Mouse (Mus musculus) adrenal gland, adult 18-20 months (tissue): Measurements from ENCODE around the gene Mrpl58. TPM values are rescaled to one million over a fixed set of nuclear protein-coding genes. Genes with fewer than 3 reads are reported as not detected.
A peak's percentile ranks its signal among the peaks of the same experiment; 100 is the strongest.
"Not testable (repeated sequence)": the region's sequence is repeated elsewhere in the genome, so short reads cannot be mapped to it uniquely, and the experiment has no call there.

Source experiments
- DNase-seq, 2 experiments: peaks; one replicate each; pipeline ENCODE4 v3.0.0; 2021 to 2022; ENCODE audit warnings: low spot score in 2 of 2
- total RNA-seq, 2 experiments: library from RNA; stranded (reverse); gene quantifications; 1 replicate in 1 of 2; 2 replicates in 1 of 2; pipeline ENCODE4 v1.2.3; 2021

Gene Mrpl58
- total RNA-seq, 2 experiments from 2014 or later: 133 to 137 TPM

DNA sequence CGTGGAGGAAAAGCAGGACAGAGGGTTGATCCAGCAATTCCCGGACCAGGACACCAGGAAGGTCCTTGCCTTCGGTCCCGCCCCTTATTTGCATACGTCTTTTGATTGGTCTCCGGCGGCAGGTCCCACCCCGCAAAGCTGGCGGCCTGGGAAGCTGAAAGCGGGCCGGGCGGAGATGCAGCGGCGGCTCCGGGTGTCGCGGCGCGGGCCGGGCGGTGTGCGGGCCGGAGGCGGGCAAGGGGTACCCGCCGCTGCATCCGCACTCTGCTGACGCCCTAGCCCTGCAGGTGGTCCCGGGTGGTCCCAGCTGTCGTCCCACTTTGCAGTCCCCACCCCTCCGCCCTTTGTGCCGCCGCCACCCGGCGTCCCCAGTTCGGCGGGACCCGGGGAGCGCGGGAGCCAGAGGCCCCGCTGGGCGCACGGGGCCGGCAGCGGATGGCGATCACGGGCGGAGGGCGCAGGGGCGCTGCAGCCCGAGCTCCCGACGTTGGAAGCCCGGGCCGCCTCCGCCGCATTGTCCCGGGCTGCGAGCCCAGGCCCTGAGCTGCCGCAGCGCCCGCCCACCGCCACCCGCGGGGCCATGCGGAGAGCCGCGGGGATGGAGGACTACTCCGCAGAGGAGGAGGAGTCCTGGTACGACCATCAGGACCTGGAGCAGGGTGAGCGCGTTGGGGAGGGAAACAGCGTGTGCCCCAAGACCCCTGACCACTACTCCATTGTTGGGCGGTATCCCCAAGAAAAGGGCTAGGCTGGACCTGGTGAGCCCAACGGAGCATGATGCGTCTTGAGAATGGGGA is 21.6 kb upstream of the Mrpl58 start, which contains the start of gene Cdr2l:
TSS of gene Cdr2l (plus strand) at position 174 of the 797 bp plus-strand sequence.
- DNase-seq: peak; percentile 90 to 96

DNA sequence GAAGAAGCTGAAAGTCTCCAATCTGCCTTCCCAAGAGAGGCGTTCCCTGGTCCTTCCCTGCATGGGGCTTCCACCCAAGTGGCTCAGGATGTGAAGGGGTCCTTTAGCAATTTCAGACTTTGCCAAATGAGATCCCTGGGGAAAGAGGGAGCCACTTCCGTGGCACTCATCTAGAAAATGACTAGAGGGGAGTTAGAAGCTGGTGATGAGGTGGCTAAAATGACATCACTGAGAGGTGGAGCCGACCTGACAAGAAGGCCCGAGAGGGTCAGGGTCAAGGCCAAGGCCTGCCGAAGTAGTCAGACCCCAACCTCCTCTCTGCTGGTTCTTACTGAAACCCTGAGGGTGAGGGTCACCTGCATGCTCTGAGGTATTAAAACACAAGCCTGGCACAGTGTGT is 20.7 kb upstream of the Mrpl58 start:
- DNase-seq: peak; percentile 50 to 58

DNA sequence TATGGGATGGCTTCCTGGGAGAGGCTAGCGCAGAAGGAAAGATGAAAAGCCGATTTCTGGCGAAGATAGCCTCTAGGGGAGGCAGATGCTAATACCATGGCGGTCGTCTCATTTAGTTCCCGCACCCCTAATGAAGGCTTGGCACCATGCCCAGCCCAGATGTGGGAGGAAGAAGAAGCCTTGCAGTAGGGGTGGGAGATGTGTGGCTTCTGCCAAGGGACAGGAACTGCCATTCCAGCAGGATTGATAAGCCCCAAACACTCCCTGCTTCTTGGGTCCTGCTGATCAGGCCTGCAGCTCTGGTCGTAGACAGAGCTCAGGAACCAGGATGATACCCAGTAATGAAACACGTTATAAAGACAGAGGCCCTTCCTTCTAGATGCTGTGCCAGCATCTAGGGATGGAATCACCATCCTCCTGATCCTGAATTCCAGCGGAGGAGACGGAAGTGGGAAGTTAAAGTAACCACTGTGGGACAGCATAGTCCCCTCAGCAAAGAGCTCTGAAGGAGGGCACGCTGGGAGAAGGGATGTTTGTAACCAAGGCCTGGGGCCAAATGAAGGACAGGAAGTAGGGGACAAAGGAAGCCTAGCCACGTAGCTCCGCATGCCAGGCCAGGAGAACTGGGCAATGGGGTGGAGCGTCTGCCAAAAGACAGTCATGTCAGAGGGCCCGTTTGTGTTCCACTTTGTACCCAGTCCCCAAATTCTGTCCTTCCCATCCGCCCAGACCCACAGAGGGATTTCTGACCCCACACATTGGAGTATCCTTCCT is 19.7 kb upstream of the Mrpl58 start:
- peak; percentile 33 to 44 for DNase-seq

- peak; percentile 45 to 56 for DNase-seq
Observed at GRCm38 (mm10) chr11:115384587-115384986, 19.0 kb upstream of the Mrpl58 start.

DNA sequence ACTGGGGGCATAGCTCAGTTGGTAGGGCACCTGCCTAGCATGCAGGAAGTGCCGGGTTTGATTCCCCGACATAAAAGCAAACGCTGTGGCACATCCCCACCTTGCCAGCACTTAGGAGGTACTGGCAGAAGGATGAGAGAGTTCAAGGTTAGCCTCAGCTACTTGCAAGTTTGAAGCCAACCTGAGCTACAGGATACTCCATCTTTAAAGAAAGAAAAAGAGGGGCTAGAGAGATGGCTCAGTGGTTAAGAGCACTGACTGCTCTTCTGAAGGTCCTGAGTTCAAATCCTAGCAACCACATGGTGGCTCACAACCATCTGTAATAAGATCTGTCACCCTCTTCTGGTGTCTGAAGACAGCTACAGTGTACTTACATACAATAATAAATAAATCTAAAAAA is 16.7 kb upstream of the Mrpl58 start:
- DNase-seq: not testable (repeated sequence)

DNA sequence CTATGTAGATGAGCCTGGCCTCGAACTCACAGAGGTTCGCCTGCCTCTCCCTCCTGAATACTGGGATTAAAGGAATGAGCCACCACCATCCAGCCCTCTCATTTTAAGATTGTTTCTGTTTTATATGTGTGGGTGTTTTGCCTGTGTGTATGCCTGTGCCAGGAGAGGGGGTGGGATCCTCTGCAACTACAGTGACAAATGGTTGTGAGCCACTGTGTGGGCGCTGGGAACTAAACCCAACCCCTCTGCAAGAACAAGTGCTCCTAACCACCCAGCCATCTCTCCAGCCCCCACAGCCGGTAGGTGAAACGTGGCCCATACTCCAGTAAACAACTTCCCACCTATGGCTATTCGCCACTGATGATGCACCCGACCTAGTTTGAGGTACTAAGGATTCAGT is 12.2 kb upstream of the Mrpl58 start:
- no peak for DNase-seq

DNA sequence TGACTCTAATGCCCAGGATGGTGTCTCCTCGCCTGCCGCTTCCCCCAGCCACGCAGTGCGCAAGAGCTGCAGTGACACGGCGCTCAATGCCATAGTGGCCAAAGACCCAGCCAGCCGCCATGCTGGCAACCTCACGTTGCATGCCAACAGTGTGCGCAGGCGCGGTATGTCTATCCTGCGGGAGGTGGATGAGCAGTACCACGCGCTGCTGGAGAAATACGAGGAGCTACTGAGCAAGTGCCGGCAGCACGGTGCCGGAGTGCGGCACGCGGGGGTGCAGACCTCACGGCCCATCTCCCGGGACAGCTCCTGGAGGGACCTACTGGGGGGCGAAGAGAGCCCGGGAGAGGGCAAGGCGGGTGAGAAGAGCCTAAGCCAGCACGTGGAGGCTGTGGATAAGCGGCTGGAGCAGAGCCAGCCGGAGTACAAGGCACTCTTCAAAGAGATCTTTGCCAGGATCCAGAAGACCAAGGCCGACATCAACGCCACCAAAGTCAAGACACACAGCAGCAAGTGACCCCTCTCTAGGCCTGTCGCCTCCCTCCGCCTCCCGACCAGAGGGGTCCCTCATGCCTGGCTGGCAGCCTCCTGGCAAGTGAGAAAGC is 9.7 kb upstream of the Mrpl58 start:
- no peak for DNase-seq

GRCm38 (mm10) chr11:115398085-115398484 is 5.5 kb upstream of the Mrpl58 start:
- no peak for DNase-seq

DNA sequence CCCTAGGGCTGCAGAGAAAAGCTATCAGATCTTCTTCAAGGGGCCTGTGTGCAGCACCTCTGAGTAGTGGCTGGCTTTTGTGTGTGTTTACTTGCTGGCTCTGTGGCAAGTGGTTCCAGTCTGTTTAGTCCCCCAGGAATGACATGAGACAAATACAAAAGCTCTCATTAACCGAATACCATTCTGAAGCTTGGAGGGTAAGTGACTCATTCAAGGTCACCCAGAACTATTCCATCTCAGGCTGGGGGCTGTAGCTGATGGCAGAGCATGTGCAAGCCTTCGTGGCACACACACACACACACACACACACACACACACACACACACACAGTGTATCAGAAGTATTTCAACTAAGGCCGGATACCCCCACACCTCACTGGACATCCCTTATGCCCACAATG is 3.4 kb upstream of the Mrpl58 start:
- DNase-seq: no peak

DNA sequence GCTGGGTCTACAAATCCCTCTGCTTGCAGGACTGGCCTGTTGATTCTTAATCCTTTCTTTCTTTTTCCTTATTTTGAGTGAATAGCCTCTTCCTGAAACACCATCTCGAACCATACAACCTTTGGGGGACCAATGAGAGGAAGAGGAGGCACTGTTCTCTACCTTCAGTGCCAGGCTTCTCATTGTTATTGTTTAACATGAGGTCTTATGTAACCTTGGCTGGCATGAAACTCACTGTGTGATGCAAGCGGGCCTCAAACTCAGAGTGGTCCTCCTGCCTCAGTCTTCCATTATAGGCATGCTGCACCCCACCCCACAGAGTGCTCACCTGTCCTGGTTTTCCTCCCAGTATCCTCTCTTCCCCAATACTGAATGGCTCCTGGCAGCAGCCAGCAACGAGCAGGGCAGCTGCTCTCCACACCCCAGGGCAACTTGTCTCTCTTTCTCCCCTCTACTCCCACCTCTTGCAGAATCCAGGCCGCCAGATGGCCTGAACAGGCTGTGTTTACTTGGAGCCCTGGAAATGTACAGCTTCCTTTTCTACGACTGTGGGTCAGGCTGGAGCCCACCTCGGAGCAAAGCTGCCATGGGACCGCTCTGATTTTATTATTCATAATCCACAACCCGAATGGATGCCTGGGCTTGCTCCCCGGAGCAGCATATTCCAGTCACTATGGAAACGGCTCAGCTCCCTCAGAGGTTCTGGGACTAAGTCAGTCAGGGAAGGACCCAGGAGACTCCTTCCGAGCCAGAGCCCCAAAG is 2.7 kb upstream of the Mrpl58 start:
- no peak for DNase-seq

DNA sequence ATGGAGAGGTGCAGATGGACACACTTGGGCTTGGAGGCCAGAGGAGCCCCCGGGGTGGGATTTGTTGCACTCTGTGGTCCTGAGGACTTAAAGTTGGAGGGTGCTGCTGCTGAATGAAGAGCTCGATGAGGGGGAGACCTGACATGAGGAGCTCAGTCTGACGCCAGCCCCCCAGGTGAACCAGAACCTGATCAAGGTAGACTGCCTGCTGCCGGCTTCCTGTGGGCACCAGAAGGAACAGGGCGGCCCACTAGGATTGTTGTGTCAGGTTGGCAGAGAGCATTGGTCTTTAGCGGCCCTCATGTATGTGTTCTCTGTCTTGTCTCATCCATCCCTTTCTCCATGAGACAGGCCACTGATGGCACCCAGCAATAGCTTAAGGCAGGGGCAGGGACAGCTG is 2.2 kb downstream of the Mrpl58 start:
- no peak for DNase-seq

GRCm38 (mm10) chr11:115406858-115407401 is 3.4 kb downstream of the Mrpl58 start:
- no peak for DNase-seq

DNA sequence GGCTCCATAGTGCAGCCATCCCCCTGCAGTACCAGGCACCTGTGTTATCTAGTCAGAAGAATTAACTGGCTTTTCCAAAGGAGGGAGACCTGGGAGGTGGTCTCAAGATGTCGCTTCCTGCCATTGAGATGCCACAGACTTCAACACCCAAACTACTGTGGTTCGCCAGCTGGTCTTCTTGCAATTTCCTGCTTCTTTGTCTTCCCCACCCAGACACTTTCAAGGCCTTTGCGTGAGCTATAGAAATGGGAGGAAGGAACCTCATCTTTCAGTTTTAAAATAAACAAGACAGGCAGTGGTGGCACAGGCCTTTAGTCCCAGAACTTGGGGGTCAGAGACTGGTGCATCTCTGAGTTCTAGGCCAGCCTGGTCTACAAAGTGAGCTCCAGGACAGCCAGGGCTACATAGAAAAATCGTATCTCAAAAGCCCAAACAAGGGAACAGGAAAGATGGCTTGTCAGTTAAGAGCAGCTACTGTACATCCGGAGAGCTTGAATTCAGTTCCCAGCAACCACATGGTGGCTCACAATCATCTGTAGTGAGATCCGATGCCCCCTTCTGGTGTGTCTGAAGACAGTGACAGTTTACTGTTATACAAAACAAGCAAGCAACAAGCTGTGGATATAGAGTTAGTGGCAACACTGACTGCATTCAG is 4.8 kb downstream of the Mrpl58 start:
- DNase-seq: no peak

- no peak for DNase-seq
Observed at GRCm38 (mm10) chr11:115409556-115409955, 6.0 kb downstream of the Mrpl58 start.

DNA sequence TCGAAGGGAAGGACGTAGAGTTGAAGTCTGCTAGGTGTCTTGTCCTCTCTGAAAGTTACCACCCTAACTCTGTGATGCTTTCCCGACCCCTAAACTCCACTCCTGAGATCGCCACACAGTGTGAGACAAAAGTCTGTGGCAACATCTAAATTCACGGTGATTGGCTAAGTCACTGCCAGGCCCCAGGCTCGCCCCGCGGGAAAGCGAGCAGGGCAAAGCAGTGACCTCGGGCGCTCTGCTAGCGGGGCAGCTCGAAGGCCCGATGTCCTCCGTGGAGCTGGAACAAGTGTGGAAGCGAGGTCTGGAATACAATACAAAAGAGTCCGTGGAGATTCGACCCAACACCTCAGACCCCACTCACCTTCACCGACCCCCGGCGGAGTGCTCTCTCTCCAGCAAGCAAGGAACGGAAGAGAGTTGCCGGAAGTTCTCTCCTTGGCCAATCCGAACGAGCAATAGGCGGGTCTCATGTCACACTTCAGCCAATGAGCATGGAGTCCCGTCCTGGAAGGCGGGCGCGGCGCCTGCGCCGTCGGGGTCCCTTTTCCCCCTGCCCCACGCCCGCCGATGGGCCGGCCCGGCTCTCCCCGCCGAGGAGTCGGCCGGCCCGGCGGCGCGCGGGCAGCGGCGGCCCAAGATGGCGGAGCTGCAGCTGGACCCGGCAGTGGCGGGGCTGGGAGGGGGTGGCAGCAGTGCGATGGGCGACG is 16.1 kb downstream of the Mrpl58 start, which contains the start of the genes Atp5h and Kctd2:
TSS of gene Atp5h (minus strand) at position 432 of the 707 bp plus-strand sequence.
TSS of gene Kctd2 (plus strand) at position 598 of the 707 bp plus-strand sequence.
- peak; percentile 90 to 92 for DNase-seq

DNA sequence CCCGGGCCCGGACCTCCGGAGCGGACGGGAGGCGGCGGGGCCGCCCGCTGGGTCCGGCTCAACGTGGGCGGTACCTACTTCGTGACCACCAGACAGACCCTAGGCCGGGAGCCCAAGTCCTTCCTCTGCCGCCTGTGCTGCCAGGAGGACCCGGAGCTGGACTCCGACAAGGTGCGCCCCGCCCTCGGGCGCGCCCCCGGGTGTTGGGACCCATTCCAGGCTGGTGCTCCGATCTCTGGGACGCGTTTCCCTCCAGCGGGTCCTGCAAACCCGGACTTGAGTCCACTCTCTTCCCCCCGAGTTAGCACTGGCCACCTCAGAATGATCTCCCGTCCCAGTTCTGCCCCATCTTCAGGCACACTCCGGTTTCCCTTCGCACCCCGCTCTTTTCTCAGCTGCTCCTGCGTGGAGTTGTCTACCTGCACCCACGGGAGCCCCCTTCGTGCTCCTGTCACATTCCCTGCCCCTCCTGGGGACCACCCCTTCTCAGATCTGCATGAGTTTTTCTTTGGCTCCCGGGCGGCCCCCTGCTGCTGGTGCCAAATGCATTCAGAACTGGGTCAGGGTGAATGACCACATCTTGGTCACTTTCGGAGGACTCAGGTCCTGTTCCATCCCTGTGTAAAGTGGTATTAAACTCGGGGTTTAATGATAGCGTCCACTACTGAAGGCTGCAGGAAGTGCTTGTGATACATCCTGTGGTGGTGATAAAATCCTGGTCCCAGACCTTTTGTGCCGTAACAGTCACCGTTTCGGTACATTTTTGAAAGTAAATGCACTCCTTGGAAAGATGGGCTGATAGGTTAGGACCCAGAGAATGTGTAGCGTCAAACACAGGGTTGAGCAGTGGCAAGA is 17.0 kb downstream of the Mrpl58 start:
- peak; percentile 63 to 68 for DNase-seq

GRCm38 (mm10) chr11:115421328-115421727 is 17.8 kb downstream of the Mrpl58 start:
- no peak for DNase-seq

DNA sequence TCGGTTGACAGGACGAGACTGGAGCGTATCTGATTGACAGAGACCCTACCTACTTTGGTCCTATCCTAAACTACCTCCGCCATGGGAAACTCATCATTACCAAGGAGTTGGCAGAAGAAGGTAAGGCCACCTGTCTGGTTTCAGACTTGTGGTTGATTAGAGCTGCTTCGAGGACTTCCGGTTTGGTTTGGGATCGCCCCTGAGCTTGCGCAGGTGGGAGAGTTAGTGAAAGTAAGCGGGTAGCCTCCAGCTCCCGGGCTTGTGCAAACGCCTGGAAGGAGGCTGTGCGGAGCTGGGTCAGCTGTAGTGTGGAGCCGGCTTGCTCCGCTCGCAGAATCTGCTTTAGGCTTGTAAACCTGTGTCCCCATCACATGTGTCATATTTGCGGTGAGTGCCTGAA is 18.4 kb downstream of the Mrpl58 start:
- no peak for DNase-seq
